Mouse (Mus musculus) spleen, adult 12 weeks (tissue): ENCODE results near the gene Brd1.
"Not testable (repeated sequence)": the region's sequence is repeated elsewhere in the genome, so short reads cannot be mapped to it uniquely, and the experiment has no call there.

Source experiments
- DNase-seq: peaks from one replicate; pipeline ENCODE4 v3.0.0; 2022; ENCODE audit warnings: low spot score

Brd1 gene

DNA sequence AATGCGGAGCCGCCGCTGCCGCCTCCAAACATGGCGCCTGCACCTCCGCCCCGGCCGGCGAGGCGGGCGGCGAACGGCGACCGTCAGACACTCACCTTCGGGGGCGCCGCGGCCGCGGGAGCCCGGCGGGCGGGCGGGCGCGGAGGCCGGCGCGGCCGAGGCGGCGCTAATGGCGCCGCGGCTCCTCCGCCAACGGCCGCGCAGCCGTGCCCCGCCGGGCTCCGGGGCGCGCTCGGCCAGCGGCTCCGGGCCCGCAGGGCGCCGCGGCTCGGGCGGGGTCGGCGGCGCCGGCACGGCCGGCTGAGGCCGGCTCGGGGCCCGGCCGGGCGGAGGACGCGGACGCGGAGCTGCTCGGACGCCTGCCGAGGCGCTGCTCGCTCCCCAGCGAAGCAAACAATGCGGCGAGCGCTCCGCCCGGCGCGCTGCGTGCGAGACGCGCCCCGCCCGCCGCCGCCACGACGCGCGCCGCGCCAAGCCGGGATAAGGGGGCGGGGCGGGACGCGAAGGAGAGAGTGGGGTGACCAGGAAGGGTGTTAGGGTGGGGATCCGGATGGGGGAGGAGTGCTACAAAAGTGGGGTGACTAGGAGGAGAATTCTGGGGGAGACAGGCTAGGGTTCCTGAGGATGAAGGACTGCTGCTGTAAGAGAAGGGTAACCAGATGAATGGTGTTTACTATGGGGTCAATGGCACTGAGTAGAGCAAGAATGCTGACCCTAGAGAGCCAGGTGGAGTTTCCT, at the start of gene Brd1:
Brd1 (minus strand) TSS at position 400 of the 738 bp plus-strand sequence.
- DNase-seq: peak; percentile 54

GRCm38 (mm10) chr15:88774630-88775029, 40.6 kb upstream of the Brd1 start:
- DNase-seq: not testable (repeated sequence)

GRCm38 (mm10) chr15:88768537-88768936, 34.5 kb upstream of the Brd1 start:
- no peak for DNase-seq

- DNase-seq: not testable (repeated sequence)
Measured at GRCm38 (mm10) chr15:88766139-88766538, 32.1 kb upstream of the Brd1 start.

DNA sequence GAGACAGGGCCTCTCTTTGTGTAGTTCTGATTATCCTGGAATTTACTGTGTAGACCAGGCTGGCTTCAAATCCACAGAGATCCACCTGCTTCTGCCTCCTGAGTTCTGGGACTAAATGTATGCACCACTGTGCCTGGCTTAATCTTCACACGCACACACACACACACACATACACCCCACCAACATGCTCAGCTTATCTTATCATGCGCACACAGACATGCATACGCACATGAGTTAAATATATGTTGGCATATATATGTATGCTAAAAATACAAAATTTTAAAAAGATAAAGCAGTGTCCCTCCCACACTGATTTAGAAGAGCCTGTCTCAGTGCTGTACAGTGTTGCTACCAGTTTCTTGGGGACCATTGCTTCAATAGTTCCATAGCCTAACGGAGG, 27.5 kb upstream of the Brd1 start:
- DNase-seq: peak; percentile 26

- DNase-seq: no peak
Measured at GRCm38 (mm10) chr15:88758061-88758460, 24.0 kb upstream of the Brd1 start.

DNA sequence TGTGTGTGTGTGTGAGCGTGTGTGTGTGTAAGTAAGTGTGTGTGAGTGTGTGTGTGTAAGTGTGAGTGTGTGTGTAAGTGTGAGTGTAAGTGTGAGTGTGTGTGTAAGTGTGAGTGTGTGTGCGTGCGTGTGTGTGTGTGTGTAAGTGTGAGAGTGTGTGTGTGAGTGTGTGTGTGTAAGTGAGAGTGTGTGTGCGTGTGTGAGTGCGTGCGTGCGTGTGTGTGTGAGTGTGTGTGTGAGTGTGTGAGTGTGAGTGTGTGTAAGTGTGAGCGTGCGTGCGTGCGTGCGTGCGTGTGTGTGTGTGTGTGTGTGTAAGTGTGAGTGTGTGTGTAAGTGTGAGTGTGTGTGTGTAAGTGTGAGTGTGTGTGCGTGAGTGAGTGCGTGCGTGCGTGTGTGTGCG, 21.7 kb upstream of the Brd1 start:
- DNase-seq: no peak

GRCm38 (mm10) chr15:88754896-88755295, 20.9 kb upstream of the Brd1 start:
- DNase-seq: no peak

- no peak for DNase-seq
Measured at GRCm38 (mm10) chr15:88752403-88752733, 18.3 kb upstream of the Brd1 start.

- DNase-seq: no peak
Measured at GRCm38 (mm10) chr15:88751564-88752402, 17.8 kb upstream of the Brd1 start, which contains the start of gene Zbed4. Gene Zbed4 (plus strand): TSS chr15:88751660.

DNA sequence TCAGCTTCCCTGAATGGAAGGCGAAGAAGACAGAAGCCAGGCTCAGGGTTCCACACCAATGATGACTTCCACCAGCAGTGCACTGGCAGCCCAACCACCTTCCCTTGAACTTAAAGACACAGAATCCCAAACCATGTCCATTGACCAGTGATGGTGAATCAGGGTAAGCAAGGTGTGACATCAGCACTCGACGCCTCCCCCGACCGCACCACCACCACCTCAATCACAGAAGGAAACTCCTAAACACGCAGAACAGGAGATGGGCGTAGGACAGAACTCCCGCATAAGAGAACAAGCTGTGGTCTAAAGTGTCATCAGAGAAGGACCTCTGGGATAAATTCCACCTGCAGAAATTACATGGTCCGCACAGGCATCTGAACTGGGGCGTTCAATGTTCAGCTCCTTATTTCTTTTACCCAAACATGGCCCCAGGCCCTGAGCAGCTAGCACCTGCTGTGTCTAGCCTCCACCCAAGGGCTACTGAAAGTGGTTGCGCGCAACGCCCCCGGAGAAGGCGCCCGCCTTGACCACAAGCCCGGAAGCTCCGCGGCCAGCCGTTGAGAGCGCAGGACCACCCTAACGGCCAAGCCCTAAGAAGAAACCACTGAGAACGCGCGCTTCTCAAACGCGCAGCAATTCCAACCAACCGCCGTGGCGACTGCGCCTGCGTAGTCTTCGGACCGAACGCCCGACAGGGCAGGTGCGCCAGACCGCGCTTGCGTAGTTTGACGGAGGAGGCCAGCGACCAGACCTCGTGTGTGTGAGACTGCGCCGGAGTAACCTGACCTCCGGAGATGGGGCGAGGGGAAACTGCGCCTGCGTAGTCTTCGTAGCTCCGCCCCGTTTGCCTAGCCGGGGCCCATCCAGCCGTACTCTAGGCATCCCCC, 16.9 kb upstream of the Brd1 start:
- peak; percentile 97 for DNase-seq

GRCm38 (mm10) chr15:88750032-88750431, 16.0 kb upstream of the Brd1 start:
- no peak for DNase-seq

DNA sequence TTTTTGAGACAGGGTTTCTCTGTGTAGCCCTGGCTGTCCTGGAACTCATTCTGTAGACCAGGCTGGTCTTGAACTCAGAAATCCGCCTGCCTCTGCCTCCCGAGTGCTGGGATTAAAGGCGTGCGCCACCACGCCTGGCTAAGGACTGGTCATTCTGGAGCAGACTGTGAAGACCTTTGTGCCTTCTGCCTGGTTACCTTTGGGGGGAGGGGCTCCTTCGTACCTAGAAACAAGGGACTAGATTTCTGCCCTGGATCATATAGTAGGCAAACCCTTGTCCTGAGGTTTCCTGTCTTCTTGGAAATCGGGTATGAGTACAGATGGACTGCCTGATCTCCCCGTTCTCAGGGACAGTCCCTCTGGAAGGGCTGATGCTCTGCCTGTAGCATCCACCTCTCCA, 15.6 kb upstream of the Brd1 start:
- DNase-seq: not testable (repeated sequence)

GRCm38 (mm10) chr15:88745926-88746325, 11.9 kb upstream of the Brd1 start:
- DNase-seq: no peak

- DNase-seq: no peak
Measured at GRCm38 (mm10) chr15:88745347-88745746, 11.3 kb upstream of the Brd1 start.

DNA sequence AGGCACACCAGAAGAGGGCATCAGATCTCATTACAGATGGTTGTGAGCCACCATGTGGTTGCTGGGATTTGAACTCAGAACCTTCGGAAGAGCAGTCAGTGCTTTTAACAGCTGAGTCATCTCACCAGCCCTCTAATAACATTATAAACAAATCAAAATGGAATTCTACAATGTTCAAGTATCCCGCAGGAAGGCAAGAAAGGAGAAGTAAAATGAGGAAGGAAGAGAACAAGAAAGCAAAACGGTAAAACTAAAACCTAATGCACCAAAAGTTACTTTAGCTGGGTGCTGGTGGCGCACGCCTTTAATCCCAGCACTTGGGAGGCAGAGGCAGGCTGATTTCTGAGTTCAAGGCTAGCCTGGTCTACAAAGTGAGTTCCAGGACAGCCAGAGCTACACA, 9.3 kb upstream of the Brd1 start:
- DNase-seq: not testable (repeated sequence)

- DNase-seq: no peak
Measured at GRCm38 (mm10) chr15:88741366-88741765, 7.3 kb upstream of the Brd1 start.

GRCm38 (mm10) chr15:88738466-88738865, 4.4 kb upstream of the Brd1 start:
- no peak for DNase-seq

DNA sequence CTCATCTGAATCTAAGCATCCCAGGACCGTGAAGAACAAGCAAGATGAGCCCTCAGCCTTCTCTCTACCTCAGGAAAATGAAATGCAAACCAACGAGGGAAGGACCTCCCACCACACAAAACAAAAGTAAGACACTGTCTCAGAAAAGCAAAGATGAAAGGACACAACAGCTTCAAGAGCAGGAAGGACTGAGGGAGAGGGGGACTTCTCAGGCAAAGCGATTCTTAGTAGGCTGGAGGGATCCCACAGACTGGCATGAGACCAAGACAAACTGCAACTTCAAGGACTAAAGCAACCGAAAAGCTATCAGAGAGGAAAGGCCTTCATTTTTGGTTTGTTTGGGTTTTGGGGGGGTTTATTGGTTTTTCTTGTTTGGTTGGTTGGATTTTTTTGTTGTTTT, 2.1 kb upstream of the Brd1 start:
- DNase-seq: no peak

DNA sequence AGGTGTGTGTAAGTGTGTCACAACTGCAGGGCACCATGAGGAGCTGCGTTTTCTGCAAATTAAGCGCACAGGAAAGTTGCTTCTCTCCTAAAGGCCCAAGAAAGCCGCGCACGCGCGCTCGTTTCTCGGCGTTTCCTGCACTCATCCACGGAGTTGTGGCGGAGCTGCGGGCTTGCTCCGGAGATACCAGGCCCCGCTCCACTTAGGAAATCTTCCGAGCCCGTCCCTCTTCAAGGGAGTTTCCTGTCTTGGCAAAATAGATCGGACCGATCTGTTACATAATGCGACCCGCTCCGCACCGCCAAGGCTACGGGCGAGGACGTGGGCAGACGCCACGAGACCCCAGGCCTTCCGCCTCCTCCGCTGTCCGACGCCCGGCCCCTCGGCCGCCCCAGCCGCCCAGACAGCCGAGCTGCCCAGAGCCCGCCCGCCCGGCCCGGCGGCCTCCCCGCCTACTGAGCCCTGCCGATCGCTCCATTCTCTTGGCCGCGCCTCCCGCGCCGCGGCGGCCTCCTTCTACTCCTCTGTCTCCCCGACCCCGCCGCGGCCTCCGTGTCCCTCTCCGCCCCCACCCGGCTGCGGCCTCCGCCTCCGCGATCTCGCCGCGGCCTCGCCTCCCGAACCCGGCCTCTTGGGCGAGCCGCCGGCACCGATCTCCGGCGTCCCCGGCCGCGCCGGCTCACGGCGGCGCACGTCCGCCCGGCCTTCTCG, 837 bp downstream of the Brd1 start:
- DNase-seq: peak; percentile 50

DNA sequence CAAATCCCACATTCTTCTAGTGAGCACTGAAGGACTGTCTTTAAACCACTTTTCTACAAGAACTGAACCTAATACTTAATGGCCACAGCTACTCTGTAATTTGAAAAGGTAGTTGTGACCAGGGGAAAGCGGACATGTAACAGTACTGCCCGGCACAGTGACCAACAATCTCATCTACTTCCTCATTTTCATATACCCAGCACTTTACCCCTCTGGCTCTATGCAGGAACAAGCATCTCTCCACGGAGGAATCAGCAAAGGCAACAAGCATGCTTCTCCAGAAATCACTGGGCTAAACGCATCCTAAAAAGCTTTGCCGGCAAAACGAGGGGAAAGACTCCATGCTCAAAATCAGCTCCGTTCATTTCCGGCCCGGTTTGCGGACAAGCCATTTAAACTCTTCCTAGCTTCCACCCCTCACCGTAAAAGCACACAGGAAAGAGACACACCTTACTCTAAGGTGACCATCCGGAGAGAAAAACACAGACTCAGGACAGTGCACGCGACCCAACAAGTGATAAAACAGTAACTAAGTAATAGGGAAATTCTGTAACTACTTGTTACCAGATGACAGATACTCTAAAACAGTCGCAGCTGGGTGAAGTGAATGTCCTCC, 1.5 kb downstream of the Brd1 start:
- DNase-seq: no peak
